Comparison of ENCODE assay signal across 8 mouse cellular contexts in genomic region chr9:101501706-101502465, GRCm38 (mm10).
DNase-seq lines count a peak whose midpoint lies in the region; ATAC-seq lines count a peak whose summit lies in the region.

No protein-coding gene starts in this region.

- intact Hi-C loops in heart, postnatal 25 days (cut with DNase I): no loop called here
- intact Hi-C loops in left cerebral cortex, postnatal 25 days (cut with DNase I): no loop called here

- peak; percentile 67 for DNase-seq in heart, adult 11 months
- DNase-seq in heart, postnatal 25 days (ENCODE audit: low spot score): no peak
- peak; percentile 4 for DNase-seq in 416B (ENCODE audit: low read depth)
- DNase-seq in adrenal gland, postnatal 25 days: peak; percentile 4
- peak; percentile 31 to 37 for DNase-seq in left cerebral cortex, postnatal 25 days (ENCODE audit: low spot score in 2 of 2)
- no peak for DNase-seq in kidney, postnatal 4 days
- no peak for DNase-seq in c-Kit-positive CD71-positive TER-119-positive erythroid progenitor cells, embryonic 14.5 days (ENCODE audit: low spot score)

- ATAC-seq in erythroid progenitor cell, adult 5-6 weeks (replicated peaks; ENCODE audit: low FRiP score, poor library complexity, severe bottlenecking): no peak

Comparison
In these comparisons a context has a peak if more than half of its experiments do, and no peak if none do; other contexts are left out.
1. DNase-seq: peak in heart, adult 11 months (single experiment), 416B (single experiment), adrenal gland, postnatal 25 days (single experiment) and left cerebral cortex, postnatal 25 days (2 of 2); none in heart, postnatal 25 days (single experiment), kidney, postnatal 4 days (0 of 2) and c-Kit-positive CD71-positive TER-119-positive erythroid progenitor cells, embryonic 14.5 days (single experiment).